Mouse (Mus musculus) forebrain, embryonic 15.5 days (tissue): Measurements from ENCODE around the gene Cntfr. TPM values are rescaled to one million over a fixed set of nuclear protein-coding genes. Genes with fewer than 3 reads are reported as not detected.

Experiments used
- ATAC-seq: fragments of 200-750 bp; cut with Nextera tagmentation; replicated peaks from 2 replicates; pipeline ENCODE4 v1.8.0; 2017; ENCODE audit warnings: mild to moderate bottlenecking, moderate TSS enrichment, moderate library complexity
- H3K27ac ChIP-seq: fragments of 300-500 bp; sonication (generic); replicated peaks from 2 replicates; pipeline ENCODE4 v1.5.1; 2015; ENCODE audit warnings: mild to moderate bottlenecking, inconsistent platforms
- H3K27me3 ChIP-seq: fragments of 300-500 bp; sonication (generic); 2 replicates; pipeline ENCODE4 v1.6.1; 2015; ENCODE audit warnings: inconsistent platforms
- H3K36me3 ChIP-seq: fragments of 300-500 bp; sonication (generic); 2 replicates; pipeline ENCODE4 v1.6.1; 2015; ENCODE audit warnings: mild to moderate bottlenecking, inconsistent platforms
- H3K4me1 ChIP-seq: fragments of 300-500 bp; sonication (generic); 2 replicates; pipeline ENCODE4 v1.6.1; 2015; ENCODE audit warnings: inconsistent platforms
- H3K4me2 ChIP-seq: fragments of 300-500 bp; sonication (generic); replicated peaks from 2 replicates; pipeline ENCODE4 v1.6.1; 2015; ENCODE audit warnings: mild to moderate bottlenecking, inconsistent platforms
- H3K4me3 ChIP-seq: fragments of 300-500 bp; sonication (generic); 2 replicates; pipeline ENCODE4 v1.5.1; 2015; ENCODE audit warnings: mild to moderate bottlenecking, inconsistent platforms
- H3K9ac ChIP-seq: fragments of 300-500 bp; sonication (generic); replicated peaks from 2 replicates; pipeline ENCODE4 v1.6.1; 2015; ENCODE audit warnings: mild to moderate bottlenecking, inconsistent platforms
- H3K9me3 ChIP-seq: fragments of 300-500 bp; sonication (generic); 2 replicates; pipeline ENCODE4 v1.6.1; 2016; ENCODE audit warnings: inconsistent platforms
- WGBS: fragments of 180-500 bp; shearing (Covaris S2); methylation state at CpG from one replicate; pipeline ENCODE4 v1.1.7; 2015; ENCODE audit warnings: mixed read lengths; 5-methylcytosine and 5-hydroxymethylcytosine counted together
- polyA plus RNA-seq: library from polyadenylated mRNA; unstranded; fragments of >200 nt; fragmentation: Nextera tagmentation; extraction: Ambion mirVana; gene quantifications from 2 replicates; pipeline ENCODE4 v1.2.1, GENCODE M21; 2015

Gene Cntfr
- polyA plus RNA-seq, 1 experiment from 2014 or later, result 16.6 TPM

DNA sequence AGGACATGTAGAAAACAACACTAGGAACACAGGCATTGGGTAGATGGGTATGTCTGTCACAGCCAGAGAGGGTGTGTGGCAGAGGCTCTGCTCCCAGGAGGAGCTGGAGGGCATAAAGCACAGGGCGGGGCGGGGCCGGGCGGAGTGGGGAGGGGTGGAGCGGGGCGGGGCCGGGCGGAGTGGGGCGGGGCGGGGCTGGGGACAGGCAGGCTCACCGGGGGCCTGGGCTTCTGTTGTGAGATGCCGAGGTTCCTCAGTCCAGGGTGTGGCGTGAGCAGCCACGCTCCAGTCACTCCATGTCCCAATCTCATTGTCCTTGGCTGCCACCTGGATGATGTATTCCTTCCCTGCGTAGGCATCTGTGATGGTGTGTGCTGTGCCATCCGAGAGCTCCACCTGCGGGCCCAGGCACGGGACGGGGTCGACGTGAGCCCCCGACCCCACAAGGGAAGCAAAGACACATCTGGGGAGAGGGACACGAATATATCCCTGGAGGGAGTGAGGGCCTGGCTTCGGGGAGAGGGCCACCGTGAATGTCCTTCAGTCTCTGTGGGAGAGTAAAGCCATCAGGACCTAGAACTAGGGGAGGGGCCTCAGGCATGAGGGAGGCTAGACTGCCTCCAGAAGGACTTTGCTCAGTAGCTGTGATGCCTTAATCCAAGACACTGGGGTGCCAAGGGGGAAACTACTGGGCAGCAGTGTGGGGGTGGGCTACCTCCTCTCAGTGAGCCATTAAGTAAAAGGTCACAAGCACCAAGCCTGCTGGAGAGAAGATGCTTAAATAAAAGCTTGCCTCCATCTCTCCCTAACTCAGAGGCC is 38.1 kb downstream of the Cntfr start:
- Histone ChIP-seq H3K4me1 (peaks cover 34% of the 10 kb centered on the region), H3K9me3 (no peaks in the 10 kb centered on the region), H3K27ac (no peak overlapping the region), H3K9ac (no peak overlapping the region), H3K27me3 (no peaks in the 10 kb centered on the region), H3K36me3 (peaks cover 10% of the 10 kb centered on the region), H3K4me3 (no peak overlapping the region), H3K4me2 (no peak overlapping the region)
- WGBS, result 20% methylated on average over 23 of the region's 25 CpGs
- ATAC-seq, result no peak

DNA sequence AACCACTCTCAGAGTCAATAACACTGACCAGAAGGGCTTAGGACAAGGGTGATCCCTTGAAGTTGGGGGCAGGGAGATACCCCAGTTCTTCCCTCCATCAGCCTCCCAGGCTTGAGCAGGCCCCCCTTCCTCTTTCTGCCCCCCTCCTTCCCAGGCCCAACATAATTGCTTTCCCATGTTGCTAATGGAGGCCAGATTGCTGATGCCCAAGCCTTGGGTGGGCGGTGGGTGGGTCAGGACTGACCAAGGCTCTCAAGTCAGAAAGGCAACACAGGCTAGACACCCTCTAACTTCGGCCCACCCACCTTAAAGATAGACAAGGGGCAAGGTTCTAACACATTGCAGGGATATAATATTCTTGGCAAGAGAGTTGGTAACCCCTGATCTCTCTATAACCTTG is 41.4 kb downstream of the Cntfr start:
- Histone ChIP-seq H3K27me3 (no peaks in the 10 kb centered on the region), H3K27ac (no peak overlapping the region), H3K36me3 (peaks cover 10% of the 10 kb centered on the region), H3K4me3 (no peak overlapping the region), H3K4me2 (no peak overlapping the region), H3K9me3 (no peaks in the 10 kb centered on the region), H3K9ac (no peak overlapping the region), H3K4me1 (peaks cover 23% of the 10 kb centered on the region)
- ATAC-seq, result no peak
- 88% methylated on average over 2 of the region's 2 CpGs for WGBS

DNA sequence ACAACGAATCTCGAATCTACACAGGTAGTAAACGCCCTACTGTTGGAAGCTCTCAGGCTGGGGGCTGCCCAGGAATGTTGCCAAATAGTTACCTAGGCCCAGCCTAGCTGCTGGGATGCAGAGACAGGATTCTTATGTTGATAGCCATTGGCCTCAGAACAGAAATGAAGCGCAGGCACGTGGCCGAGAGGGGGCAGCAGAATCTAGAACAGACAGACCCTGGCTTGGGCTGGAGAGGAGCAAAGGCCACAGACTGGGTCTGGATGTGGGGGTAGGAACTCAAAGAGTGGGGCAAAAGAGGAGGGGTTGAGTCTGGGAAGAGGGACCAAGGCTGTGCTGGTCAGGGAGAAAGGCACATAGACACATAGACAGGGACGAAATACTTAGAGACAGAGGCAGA is 42.7 kb downstream of the Cntfr start:
- WGBS, result 11% methylated on average over 7 of the region's 7 CpGs
- Histone ChIP-seq H3K4me1 (peaks cover 10% of the 10 kb centered on the region), H3K4me2 (no peak overlapping the region), H3K9ac (no peak overlapping the region), H3K9me3 (no peaks in the 10 kb centered on the region), H3K27ac (no peak overlapping the region), H3K36me3 (peaks cover 10% of the 10 kb centered on the region), H3K4me3 (no peak overlapping the region), H3K27me3 (no peaks in the 10 kb centered on the region)
- ATAC-seq, result 0 out of 2 replicates have a peak, but pooled peaks have one; percentile 17

DNA sequence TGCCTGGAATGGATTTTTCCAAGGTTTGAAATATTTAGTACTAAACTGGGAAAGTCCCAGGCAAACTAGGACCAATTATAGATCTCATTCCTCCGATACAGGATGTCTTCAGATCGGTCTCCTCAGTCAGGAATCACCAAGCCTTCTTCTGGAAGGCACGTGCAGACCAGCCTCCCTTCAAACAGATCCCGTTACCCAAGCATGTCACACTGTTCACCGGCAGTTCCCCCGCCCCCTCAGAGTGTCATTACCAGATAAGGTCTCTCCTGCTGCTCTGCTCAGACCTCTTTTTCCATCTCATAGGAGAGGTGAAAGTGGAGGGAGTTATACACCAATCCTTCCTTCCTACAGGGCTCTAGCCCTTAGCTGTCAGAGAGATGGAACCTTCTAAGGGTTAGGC is 43.2 kb downstream of the Cntfr start:
- no peaks in the 10 kb centered on the region for H3K27me3 ChIP-seq
- no peak overlapping the region for H3K27ac ChIP-seq
- H3K4me2 ChIP-seq, result no peak overlapping the region
- peaks cover 9% of the 10 kb centered on the region; the same call in 1 of the 2 replicates for H3K4me1 ChIP-seq
- WGBS, result 62% methylated on average over 6 of the region's 6 CpGs
- 0 out of 2 replicates have a peak, but pooled peaks have one; percentile 8 for ATAC-seq
- H3K4me3 ChIP-seq, result no peak overlapping the region
- H3K9me3 ChIP-seq, result no peaks in the 10 kb centered on the region
- H3K9ac ChIP-seq, result no peak overlapping the region
- peaks cover 10% of the 10 kb centered on the region for H3K36me3 ChIP-seq

DNA sequence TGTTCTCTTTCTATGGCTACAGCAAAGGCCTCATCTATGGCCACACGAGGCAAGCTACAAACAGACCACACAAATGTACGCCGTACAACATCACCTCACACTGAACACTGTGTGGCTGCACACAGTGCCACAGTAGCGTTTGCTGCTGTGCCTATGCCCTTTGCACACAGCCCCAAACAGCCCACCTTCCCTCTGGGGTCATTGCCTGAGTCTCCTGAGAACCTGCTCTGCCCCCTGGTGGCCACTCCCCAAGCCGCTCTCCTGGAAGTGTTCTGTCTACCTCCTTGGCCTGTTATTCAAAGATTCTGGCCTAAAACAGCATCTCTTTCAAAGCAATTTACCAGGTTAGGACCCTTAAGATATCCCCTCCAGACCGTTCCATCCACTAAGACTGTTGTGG is 43.6 kb downstream of the Cntfr start:
- ATAC-seq, result peak; percentile 65
- 29% methylated on average over 6 of the region's 6 CpGs for WGBS
- H3K27ac ChIP-seq, result no peak overlapping the region
- no peak overlapping the region for H3K9ac ChIP-seq
- no peak overlapping the region for H3K4me3 ChIP-seq
- no peaks in the 10 kb centered on the region for H3K9me3 ChIP-seq
- 0 out of 2 replicates have a peak, but pooled peaks cover 5% of the 10 kb centered on the region for H3K4me1 ChIP-seq
- H3K36me3 ChIP-seq, result peaks cover 10% of the 10 kb centered on the region
- no peak overlapping the region for H3K4me2 ChIP-seq
- no peaks in the 10 kb centered on the region for H3K27me3 ChIP-seq

DNA sequence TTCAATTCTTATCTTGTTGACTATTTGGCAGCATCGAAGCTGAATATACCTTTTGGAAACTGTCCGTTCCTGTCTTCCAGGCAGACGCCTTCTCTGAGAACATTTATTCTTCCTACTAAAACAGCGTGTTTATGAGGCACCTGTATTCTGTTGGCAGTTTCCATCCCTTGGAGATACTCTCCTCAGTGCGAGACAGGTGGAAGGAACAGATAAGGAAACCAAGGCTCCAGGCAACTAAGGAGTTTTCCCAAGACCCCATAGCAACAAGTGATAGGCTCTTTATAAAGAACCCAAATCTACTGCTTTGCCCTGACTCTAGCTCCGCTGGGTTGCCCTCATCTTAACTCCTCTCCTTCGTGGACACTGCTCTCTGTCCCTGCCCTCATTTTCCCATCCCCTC is 48.3 kb downstream of the Cntfr start:
- H3K9me3 ChIP-seq, result no peaks in the 10 kb centered on the region
- WGBS, result 67% methylated on average over 7 of the region's 7 CpGs

DNA sequence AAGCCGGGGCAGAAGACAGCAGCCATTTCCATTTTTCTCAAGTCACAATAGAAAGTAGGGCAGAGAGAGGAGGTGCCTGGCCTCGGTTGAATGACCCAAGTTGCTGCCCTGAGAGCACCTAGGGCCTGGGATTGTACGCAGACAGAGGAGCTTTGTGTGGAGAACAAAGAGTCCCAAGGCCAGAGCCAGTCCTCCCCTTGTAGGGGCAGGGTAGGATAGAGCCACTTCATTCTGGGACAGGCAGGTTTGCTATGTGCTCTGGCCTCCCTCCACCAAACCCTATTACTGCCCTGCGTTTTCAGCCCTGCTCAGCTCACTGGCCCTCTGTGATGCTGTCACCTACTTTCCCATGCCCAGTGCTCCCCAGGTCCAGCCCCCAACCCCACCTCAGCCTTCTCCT is 48.7 kb downstream of the Cntfr start:
- Histone ChIP-seq H3K27me3 (no peaks in the 10 kb centered on the region), H3K9me3 (no peaks in the 10 kb centered on the region), H3K4me1 (0 out of 2 replicates have a peak, but pooled peaks cover 1% of the 10 kb centered on the region), H3K36me3 (no peaks in the 10 kb centered on the region), H3K9ac (no peak overlapping the region), H3K27ac (no peak overlapping the region), H3K4me2 (no peak overlapping the region), H3K4me3 (no peak overlapping the region)
- WGBS, result 9% methylated on average over 4 of the region's 4 CpGs
- no peak for ATAC-seq

More for the DNA sequence above, 48.3 kb downstream of the Cntfr start:
- 0 out of 2 replicates have a peak, but pooled peaks cover 3% of the 10 kb centered on the region for H3K4me1 ChIP-seq
- no peak overlapping the region for H3K27ac ChIP-seq
- no peak for ATAC-seq
- no peak overlapping the region for H3K4me2 ChIP-seq
- H3K36me3 ChIP-seq, result no peaks in the 10 kb centered on the region
- no peak overlapping the region for H3K9ac ChIP-seq
- H3K4me3 ChIP-seq, result no peak overlapping the region
- H3K27me3 ChIP-seq, result no peaks in the 10 kb centered on the region

DNA sequence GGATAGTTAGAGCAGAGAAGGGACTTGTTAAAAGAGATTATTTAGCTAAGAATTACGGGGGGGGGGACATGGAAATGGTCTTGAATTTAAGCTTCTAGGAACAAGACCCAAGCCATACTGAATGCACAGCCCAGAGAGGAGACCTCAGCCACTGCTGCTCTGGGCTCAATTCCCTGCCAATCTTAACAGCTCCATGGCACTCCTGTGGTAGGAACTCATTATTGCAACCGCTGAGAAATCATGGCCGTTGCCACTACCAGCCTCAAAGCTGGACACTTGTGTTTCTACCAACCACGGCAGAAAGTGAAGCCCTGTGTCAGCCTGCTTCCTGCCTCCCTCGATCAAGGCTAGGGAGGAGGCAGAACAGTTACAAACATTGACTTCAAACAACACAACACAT is 51.4 kb downstream of the Cntfr start:
- H3K4me3 ChIP-seq, result no peak overlapping the region
- H3K27me3 ChIP-seq, result no peaks in the 10 kb centered on the region
- H3K9me3 ChIP-seq, result no peaks in the 10 kb centered on the region
- ATAC-seq, result no peak
- H3K9ac ChIP-seq, result no peak overlapping the region
- H3K27ac ChIP-seq, result no peak overlapping the region
- WGBS, result 31% methylated on average over 5 of the region's 5 CpGs
- no peak overlapping the region for H3K4me2 ChIP-seq
- H3K4me1 ChIP-seq, result no peaks in the 10 kb centered on the region
- H3K36me3 ChIP-seq, result no peaks in the 10 kb centered on the region

DNA sequence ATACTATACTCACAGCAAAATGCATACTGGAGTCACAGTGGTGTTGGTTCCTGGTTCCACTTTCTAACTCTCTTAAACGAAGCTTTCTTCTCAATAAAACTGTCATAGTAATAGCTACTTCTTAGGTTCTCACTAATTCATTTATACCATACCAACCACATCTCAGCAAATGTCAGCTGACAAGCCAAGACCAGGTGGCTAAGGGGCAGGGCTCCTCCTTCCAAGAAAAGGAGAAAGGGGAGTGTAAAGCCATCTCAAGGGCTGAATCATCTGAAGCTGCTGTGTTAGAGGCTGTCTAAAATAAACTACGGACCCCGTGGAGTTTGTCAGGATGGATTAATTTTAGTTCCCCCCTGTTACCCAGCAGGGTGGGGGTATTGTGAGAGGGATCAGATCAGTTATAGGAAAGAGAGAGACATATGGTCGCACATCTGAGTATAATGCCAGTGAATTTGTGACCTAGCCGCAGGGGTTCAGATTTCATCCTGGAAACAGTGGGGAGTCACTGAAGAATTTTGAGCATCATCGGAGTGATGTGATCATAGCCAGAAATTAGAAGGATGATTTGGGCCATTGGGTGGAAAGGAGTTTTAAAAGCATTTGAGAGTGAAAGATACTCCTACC is 55.6 kb downstream of the Cntfr start:
- WGBS, result 83% methylated on average over 6 of the region's 6 CpGs
- no peak overlapping the region for H3K4me3 ChIP-seq
- H3K9me3 ChIP-seq, result no peaks in the 10 kb centered on the region
- no peak overlapping the region for H3K9ac ChIP-seq
- H3K27ac ChIP-seq, result no peak overlapping the region
- H3K4me1 ChIP-seq, result peaks cover 30% of the 10 kb centered on the region
- H3K27me3 ChIP-seq, result no peaks in the 10 kb centered on the region
- no peak for ATAC-seq
- H3K36me3 ChIP-seq, result no peaks in the 10 kb centered on the region
- H3K4me2 ChIP-seq, result no peak overlapping the region

DNA sequence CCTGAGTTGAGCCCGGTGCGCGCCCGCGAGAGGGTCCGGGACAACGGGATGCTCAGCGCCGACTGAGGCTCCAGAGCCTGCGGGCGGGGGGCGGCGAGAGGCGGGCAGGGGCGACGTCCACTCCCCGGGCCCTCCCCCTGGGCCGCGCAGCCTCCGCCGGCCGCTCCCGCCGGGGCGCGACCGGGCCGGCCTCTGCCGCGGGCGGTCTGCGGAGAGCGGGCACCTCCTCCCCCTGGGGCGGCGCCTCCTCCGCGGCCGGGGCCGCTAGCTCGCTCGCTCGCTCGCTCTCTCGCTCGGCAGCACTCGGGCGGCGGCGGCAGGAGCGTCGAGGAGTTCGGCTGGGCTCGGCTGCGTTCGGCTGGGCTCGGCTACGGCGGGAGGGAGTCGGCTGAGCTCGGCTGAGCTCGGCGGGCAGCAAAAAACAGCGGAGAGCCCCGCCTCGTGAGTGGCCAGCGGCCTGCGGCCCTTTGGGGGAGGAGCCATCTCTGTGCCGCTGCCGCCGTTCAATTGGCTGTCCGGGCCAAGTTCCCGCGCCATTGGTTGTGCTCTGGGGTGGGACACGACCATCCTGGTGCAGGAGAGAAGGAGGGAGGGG is 56.9 kb downstream of the Cntfr start, which contains the start of gene Enho:
Gene Enho (minus strand): TSS at position 412 of the 595 bp plus-strand sequence.
- Histone ChIP-seq H3K4me1 (peaks cover 36% of the 10 kb centered on the region), H3K9me3 (no peaks in the 10 kb centered on the region), H3K27ac (peak within 1 kb of the TSS; percentile 91), H3K27me3 (no peaks in the 10 kb centered on the region), H3K4me3 (peak within 1 kb of the TSS; percentile 84), H3K9ac (peak within 1 kb of the TSS; percentile 96), H3K4me2 (peak within 1 kb of the TSS; percentile 61), H3K36me3 (no peaks in the 10 kb centered on the region)
- under 1% methylated on average over 64 of the region's 74 CpGs for WGBS
- ATAC-seq, result peak; percentile 91

DNA sequence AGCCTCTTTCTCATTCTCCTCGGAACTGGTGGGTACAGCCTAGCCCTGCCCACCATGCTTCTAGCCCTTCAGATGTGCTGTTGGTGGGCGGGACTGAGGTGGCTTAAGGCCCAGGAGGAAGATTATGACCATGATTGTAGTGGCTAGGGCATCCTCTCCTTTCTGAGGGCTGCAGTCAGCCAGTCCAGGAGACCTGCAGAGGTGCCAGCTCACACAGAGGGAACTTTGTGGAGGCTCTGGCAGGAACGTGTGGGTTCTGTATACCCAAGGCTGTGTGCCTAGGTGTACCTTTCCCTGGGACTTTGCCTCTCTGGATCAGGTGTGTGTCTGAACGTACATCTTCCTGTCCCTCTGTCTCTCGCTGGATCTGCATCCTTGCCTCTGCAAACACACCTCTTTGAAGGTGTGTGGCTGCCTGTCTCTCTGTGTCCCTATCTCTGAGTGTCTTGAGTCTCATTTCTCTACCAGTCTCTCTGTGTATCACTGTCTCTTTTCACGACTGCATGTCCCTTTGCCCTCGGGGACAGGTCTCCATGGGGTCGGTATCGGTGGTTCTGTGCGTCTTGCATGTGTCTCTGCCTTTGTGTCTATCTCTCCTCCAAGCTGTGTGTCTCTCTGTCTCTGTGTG is 57.6 kb downstream of the Cntfr start:
- WGBS, result 7% methylated on average over 10 of the region's 10 CpGs
- H3K9me3 ChIP-seq, result no peaks in the 10 kb centered on the region
- no peaks in the 10 kb centered on the region for H3K36me3 ChIP-seq
- H3K4me2 ChIP-seq, result peak overlapping the region; percentile 61
- H3K4me3 ChIP-seq, result peak overlapping the region; percentile 84
- peak; percentile 33; the same call in 1 of the 2 replicates for ATAC-seq
- peaks cover 36% of the 10 kb centered on the region for H3K4me1 ChIP-seq
- no peaks in the 10 kb centered on the region for H3K27me3 ChIP-seq
- peak overlapping the region; percentile 96 for H3K9ac ChIP-seq
- H3K27ac ChIP-seq, result peak overlapping the region; percentile 91

DNA sequence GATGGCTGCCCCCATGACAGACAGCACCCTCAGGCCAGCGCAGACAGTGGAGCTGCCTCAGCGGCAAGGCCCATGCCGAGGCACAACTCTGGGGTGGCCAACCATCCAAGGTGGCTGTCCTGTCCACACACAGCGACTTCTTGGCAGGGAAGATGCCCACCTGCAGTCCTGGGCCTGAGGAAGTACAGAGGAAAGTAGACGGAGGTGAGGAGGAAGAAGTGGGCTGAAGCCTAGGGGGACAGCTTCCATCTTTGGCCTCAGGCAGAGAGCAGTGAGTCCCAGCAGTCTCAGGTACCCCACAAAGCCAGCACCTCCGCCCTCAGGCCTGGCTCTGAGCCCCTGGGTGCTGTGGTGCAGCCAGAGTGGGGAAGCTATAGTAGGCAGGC is 58.1 kb downstream of the Cntfr start:
- Histone ChIP-seq H3K9me3 (no peaks in the 10 kb centered on the region), H3K4me2 (peak overlapping the region; percentile 61), H3K27ac (peak overlapping the region; percentile 91; the same call in 1 of the 2 replicates), H3K36me3 (no peaks in the 10 kb centered on the region), H3K4me3 (peak overlapping the region; percentile 84), H3K9ac (peak overlapping the region; percentile 96), H3K27me3 (no peaks in the 10 kb centered on the region), H3K4me1 (peaks cover 36% of the 10 kb centered on the region)
- ATAC-seq, result no peak; the same call in 1 of the 2 replicates
- 79% methylated on average over 6 of the region's 6 CpGs for WGBS
